Mouse (Mus musculus) adrenal gland, postnatal 36 days (tissue): ENCODE results near the gene Cyp2a22. TPM values are rescaled to one million over a fixed set of nuclear protein-coding genes. Genes with fewer than 3 reads are reported as not detected.
"Not testable (repeated sequence)": the region's sequence is repeated elsewhere in the genome, so short reads cannot be mapped to it uniquely, and the experiment has no call there.

Experiments used
- DNase-seq, 2 experiments: peaks; one replicate each; pipeline ENCODE4 v3.0.0; 2021; ENCODE audit warnings: mixed read lengths in 1 of 2
- long read RNA-seq, 2 experiments: library from polyadenylated mRNA; stranded (forward); transcript quantifications; one replicate each; pipeline ENCODE4 v2.0.0; 2021; ENCODE audit warnings: borderline sequencing depth in 2 of 2
- total RNA-seq, 2 experiments: library from RNA; stranded (reverse); gene quantifications; 2 replicates each; pipeline ENCODE4 v1.2.3; 2021

Gene Cyp2a22
- total RNA-seq: not detected
- long read RNA-seq, experiment 1: 0 reads
- long read RNA-seq, experiment 2: 0 reads

- DNase-seq: no peak
These were observed at the start of gene Cyp2a22 for GRCm38 (mm10) chr7:26939262-26939661. TSS of gene Cyp2a22 (minus strand) at chr7:26939384.

GRCm38 (mm10) chr7:26983151-26983550 lies 44.0 kb upstream of the Cyp2a22 start:
- DNase-seq: not testable (repeated sequence)

GRCm38 (mm10) chr7:26982551-26982950 lies 43.4 kb upstream of the Cyp2a22 start:
- DNase-seq: no peak

- not testable (repeated sequence) for DNase-seq
These were observed 42.8 kb upstream of the Cyp2a22 start for GRCm38 (mm10) chr7:26981937-26982336.

GRCm38 (mm10) chr7:26981464-26981863 lies 42.3 kb upstream of the Cyp2a22 start:
- DNase-seq: not testable (repeated sequence)

- DNase-seq: not testable (repeated sequence)
These were observed 23.2 kb upstream of the Cyp2a22 start for GRCm38 (mm10) chr7:26962371-26962770.

GRCm38 (mm10) chr7:26953306-26953705 lies 14.1 kb upstream of the Cyp2a22 start:
- DNase-seq: peak in 1 of 2 experiments; percentile 50

- not testable (repeated sequence) for DNase-seq
These were observed 13.5 kb upstream of the Cyp2a22 start for GRCm38 (mm10) chr7:26952671-26953070.

GRCm38 (mm10) chr7:26941320-26941925 lies 2.2 kb upstream of the Cyp2a22 start:
- DNase-seq: peak in 1 of 2 experiments; percentile 28

GRCm38 (mm10) chr7:26917114-26917513 lies 22.1 kb downstream of the Cyp2a22 start:
- DNase-seq: not testable (repeated sequence)

Other genes with a start within 250 kb of the Cyp2a22 start
- not detected for gene Cyp2b19, start 182.2 kb downstream of the Cyp2a22 start, total RNA-seq
- not detected for gene Cyp2g1, start 130.5 kb downstream of the Cyp2a22 start, total RNA-seq
- under 1 TPM in 1 of 2 experiments, not detected in 1; 0.20 TPM for gene Cyp2a5, start 104.1 kb downstream of the Cyp2a22 start, total RNA-seq
- gene Cyp2a12, start 89.7 kb upstream of the Cyp2a22 start, total RNA-seq: under 1 TPM; 0.30 to 0.79 TPM
- 100 to 1,000 TPM in 1 of 2 experiments, 1 to 10 TPM in 1; 1.7 to 817 TPM for gene Cyp2f2, start 180.5 kb upstream of the Cyp2a22 start, total RNA-seq
- not detected for gene Cyp2t4, start 214.3 kb upstream of the Cyp2a22 start, total RNA-seq
- 100 to 1,000 TPM in 1 of 2 experiments, 10 to 100 TPM in 1; 86.0 to 106 TPM for gene Egln2, start 227.4 kb upstream of the Cyp2a22 start, total RNA-seq
- 10 to 100 TPM; 50.9 to 59.0 TPM for gene Rab4b, start 239.5 kb upstream of the Cyp2a22 start, total RNA-seq
- gene Gm21983, start 241.7 kb upstream of the Cyp2a22 start, total RNA-seq: not detected
- under 1 TPM; 0.50 to 0.56 TPM for gene Mia, start 241.8 kb upstream of the Cyp2a22 start, total RNA-seq